Mouse (Mus musculus): ENCODE measurements around the gene Gng4.
"Not testable (repeated sequence)": the region's sequence is repeated elsewhere in the genome, so short reads cannot be mapped to it uniquely, and the experiment has no call there.

The Gng4 gene

GRCm38 (mm10) chr13:13783894-13784419 lies at the start of gene Gng4:
Gng4 (plus strand) TSS chr13:13784059.
- DNase-seq, result peak; percentile 11

GRCm38 (mm10) chr13:13739232-13739631 lies 44.6 kb upstream of the Gng4 start:
- no peak for DNase-seq

- DNase-seq, result no peak
Measured at GRCm38 (mm10) chr13:13745911-13746310, 37.9 kb upstream of the Gng4 start.

GRCm38 (mm10) chr13:13775778-13776494 lies 7.9 kb upstream of the Gng4 start:
- no peak for DNase-seq

GRCm38 (mm10) chr13:13777052-13777451 lies 6.8 kb upstream of the Gng4 start:
- no peak for DNase-seq

GRCm38 (mm10) chr13:13777696-13778095 lies 6.2 kb upstream of the Gng4 start:
- no peak for DNase-seq

GRCm38 (mm10) chr13:13778837-13779458 lies 4.9 kb upstream of the Gng4 start:
- DNase-seq, result no peak

- no peak for DNase-seq
Measured at GRCm38 (mm10) chr13:13780271-13780670, 3.6 kb upstream of the Gng4 start.

- DNase-seq, result no peak
Measured at GRCm38 (mm10) chr13:13781026-13781425, 2.8 kb upstream of the Gng4 start.

GRCm38 (mm10) chr13:13783296-13783695 lies 563 bp upstream of the Gng4 start:
- no peak for DNase-seq

GRCm38 (mm10) chr13:13784420-13784936 lies 619 bp downstream of the Gng4 start:
- DNase-seq, result no peak

- no peak for DNase-seq
Measured at GRCm38 (mm10) chr13:13784981-13785783, 1.3 kb downstream of the Gng4 start.

- DNase-seq, result no peak
Measured at GRCm38 (mm10) chr13:13786971-13787370, 3.1 kb downstream of the Gng4 start.

GRCm38 (mm10) chr13:13788070-13788469 lies 4.2 kb downstream of the Gng4 start:
- no peak for DNase-seq

GRCm38 (mm10) chr13:13791981-13792380 lies 8.1 kb downstream of the Gng4 start:
- no peak for DNase-seq

GRCm38 (mm10) chr13:13795166-13795832 lies 11.4 kb downstream of the Gng4 start:
- DNase-seq, result no peak

- no peak for DNase-seq
Measured at GRCm38 (mm10) chr13:13796082-13796481, 12.2 kb downstream of the Gng4 start.

GRCm38 (mm10) chr13:13797816-13798215 lies 14.0 kb downstream of the Gng4 start:
- DNase-seq, result not testable (repeated sequence)

GRCm38 (mm10) chr13:13798775-13799174 lies 14.9 kb downstream of the Gng4 start:
- DNase-seq, result no peak

GRCm38 (mm10) chr13:13808337-13809132 lies 24.7 kb downstream of the Gng4 start:
- no peak for DNase-seq

- DNase-seq, result no peak
Measured at GRCm38 (mm10) chr13:13810885-13811284, 27.0 kb downstream of the Gng4 start.

- no peak for DNase-seq
Measured at GRCm38 (mm10) chr13:13818696-13819095, 34.8 kb downstream of the Gng4 start.

Data from cerebellum, adult 11 months (tissue).